Mouse (Mus musculus): ENCODE results near the gene Gm14597.
A peak's percentile ranks its signal among the peaks of the same experiment; 100 is the strongest.
"Not testable (repeated sequence)": the region's sequence is repeated elsewhere in the genome, so short reads cannot be mapped to it uniquely, and the experiment has no call there.

The Gm14597 gene

DNA sequence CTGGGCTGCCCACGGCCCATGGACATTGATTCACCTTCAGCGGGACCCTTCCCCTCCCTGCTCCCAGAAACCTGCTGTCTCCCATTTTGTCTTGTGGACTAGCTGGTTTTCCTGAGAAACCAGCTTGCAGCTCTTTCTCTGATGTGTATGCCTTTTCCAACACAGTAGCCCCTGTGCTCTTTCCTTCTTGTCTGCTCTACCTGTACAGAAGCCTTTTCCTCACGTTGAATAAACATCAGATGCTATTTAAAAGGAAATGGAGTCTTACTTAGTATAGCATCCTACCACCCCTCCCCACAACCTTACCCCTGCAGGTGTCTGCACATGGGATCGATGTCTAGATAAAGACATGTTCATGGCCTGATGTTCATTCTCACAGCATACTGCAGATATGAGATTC lies at the start of gene Gm14597:
Gene Gm14597 (minus strand): TSS at position 101 of the 400 bp plus-strand sequence.
- not testable (repeated sequence) for DNase-seq

DNA sequence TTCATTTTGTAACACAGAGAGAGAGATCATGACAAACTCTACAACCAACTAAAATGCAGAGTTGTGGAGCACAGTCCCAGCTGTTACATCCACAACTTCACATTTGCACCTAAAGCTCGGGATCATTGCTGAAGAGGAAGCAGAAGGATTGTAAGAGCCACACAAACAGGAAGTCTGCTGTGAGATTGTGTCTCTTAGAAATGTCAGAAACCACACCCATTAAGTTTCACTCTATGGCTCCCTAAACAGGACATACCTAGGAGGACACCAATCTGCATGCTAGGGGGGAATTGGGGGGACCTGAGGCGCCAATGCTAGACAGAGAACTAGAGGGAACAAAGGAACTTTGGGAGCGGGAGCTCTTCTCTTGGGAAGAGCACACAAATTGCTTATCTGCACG lies 44.1 kb upstream of the Gm14597 start:
- not testable (repeated sequence) for DNase-seq

DNA sequence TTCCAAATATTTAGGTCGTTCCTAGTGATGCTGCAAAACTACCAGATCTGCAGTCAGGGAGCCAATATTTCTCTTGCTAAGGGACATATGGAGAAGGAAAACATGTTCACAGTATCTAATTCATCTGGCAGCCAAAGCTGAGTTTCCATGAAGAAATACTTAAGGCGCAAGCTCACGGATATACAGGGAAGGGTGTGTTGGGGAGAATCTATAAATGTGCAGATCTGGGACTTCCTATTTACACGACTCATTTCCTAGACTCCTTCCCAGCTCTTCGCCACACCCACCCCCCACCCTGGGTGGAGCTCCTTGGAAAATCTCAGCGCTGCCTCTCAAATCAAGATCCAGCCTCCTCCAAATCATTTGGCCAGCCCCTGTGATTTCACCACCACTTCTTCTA lies 37.1 kb upstream of the Gm14597 start:
- DNase-seq: peak; percentile 31

DNA sequence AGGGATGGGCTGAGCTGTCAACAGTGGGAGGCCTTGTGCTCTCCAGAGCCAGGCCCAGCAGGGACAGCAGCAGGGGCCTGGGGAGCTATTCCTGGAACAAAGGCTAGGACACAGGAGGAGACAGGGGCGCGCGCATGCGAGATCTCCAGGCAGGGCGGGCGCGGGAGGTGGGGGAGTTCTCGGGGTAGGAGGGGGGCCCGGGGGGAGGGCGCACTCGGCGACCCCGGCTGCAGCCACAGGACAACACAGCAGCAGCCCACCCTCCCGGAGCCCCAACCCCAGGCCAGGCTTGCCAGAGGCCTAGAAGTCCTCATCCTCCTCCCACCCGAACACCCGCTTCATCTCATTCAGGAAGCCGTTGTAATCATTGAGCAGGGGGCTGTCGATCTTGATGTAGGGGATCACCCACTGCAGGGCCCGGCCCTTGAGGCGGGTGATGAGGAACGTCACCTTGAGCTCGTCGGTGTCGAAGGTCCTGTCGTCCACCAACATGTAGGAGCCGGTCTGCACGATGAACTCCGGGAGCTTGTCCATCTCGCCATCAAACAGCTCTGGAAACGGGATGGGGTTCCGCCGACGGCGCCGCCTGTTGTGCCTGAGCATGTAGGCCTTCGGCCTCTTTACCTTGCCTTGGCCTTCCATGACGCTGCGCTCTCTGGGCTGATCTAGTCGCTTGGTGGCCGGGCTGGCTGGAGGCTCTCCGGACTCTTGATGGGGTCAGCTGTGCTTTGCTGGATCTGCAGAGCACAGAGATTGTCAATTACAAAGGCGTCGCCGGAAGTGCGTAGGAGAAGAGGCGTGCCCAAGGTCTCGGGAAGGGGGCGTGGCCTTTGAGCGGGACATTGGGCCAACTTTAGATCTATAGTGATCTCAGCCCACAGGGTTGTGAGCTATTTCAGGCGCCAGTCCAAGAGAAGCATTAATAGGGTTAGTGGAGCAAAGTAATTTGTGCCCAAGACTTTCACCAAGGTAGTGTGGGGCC lies 34.5 kb upstream of the Gm14597 start, which contains the start of gene Rtl8a:
Gene Rtl8a (minus strand): TSS at position 703 of the 982 bp plus-strand sequence.
- peak; percentile 91 for DNase-seq

DNA sequence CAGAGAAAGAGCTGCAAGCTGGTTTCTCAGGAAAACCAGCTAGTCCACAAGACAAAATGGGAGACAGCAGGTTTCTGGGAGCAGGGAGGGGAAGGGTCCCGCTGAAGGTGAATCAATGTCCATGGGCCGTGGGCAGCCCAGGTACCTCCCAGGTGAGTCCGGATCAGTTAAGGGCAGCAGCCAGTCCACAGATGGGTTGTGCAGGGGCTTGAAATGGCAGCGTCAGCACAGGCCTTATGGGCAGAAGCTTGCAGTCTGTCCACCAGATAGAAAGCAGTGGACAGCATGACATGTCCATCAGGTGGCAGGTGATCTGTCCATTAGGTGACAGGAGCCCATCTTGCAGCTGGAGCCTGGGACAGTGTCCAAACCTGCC lies 33.8 kb upstream of the Gm14597 start:
- not testable (repeated sequence) for DNase-seq

DNA sequence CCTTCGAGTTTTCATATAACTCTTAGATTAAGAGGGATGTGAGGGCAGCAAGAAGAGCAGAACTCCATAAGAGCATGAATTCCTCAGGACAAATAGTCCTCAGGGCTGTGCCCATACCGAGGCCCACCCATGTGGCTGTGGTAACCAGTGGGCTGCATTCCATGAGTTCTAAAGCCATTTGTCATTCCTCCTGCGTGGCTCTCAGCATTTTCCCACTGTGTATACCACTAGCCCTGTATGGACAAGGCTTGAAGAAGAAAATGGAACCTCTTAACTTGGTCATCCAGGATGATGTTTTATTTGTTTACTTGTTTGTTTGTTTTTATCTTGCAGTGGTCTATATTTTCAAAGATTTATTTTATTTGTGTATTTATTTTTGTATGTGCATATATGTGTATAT lies 29.3 kb upstream of the Gm14597 start:
- not testable (repeated sequence) for DNase-seq

DNA sequence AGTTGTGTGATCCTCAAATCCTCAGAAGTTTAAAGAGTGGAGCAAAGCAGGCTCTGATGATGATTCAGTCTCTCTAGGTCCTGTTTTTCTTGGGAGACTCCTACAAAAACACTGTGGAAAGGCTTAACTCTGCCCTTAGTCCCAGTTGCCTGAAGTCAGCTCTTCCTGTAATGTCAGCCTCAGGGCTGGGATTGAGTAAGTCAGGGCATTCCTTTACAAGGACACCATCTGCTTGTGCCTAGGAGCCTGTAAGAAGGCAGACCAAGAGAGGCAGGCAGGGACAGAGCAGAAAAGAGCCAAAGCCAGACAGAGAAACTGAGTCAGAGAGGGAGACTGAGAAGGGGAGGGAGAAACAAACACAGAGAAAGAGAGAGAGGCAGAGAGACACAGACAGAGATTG lies 2.6 kb upstream of the Gm14597 start:
- not testable (repeated sequence) for DNase-seq

DNA sequence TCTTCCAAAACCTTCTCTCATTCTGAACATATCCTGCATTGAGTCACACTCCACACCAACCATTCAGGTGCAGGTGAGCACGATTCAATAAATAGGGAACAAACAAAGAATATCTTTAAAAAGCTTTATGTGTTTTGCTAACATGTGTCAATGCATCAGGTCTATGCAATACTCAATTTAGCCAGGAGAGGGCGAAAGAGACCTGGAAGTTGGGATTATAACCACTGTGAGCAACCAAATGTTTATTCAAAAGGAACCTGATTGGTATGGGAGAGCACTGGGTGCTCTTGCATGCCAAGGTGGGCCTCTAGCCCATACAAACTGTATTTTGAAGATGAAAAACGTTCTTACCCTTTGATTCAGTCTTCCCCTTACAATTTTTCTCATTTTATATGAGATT lies 1.8 kb upstream of the Gm14597 start:
- DNase-seq: peak; percentile 77

DNA sequence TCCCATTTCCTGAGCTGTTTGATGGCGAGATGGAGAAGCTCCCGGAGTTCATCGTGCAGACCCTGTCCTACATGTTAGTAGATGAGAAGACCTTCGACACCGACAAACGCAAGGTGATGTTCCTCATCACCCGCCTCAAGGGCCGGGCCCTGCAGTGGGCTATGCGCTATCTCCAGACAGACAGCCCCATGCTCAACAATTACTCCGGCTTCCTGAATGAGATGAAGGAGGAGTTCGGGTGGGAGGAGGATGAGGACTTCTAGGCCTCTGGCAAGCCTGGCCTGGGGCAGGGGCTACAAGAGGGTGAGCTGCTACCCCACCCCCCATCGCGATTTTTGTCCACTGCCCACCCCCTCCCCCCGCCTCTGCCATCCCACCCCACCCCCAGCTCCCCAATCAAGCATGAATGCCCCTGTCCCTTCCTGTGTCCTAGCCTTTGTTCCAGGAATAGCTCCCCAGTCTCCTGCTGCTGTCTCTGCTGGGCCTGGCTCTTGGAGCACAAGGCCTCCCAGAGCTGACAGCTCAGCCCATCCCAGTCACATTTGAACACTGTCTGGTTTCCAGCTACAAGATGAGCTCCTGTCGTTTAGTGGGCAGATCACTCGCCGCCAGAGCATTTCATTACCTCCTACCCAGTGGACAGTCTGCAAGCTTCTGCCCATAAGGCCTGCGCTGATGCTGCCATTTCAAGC lies 511 bp downstream of the Gm14597 start:
- DNase-seq: peak; percentile 6

DNA sequence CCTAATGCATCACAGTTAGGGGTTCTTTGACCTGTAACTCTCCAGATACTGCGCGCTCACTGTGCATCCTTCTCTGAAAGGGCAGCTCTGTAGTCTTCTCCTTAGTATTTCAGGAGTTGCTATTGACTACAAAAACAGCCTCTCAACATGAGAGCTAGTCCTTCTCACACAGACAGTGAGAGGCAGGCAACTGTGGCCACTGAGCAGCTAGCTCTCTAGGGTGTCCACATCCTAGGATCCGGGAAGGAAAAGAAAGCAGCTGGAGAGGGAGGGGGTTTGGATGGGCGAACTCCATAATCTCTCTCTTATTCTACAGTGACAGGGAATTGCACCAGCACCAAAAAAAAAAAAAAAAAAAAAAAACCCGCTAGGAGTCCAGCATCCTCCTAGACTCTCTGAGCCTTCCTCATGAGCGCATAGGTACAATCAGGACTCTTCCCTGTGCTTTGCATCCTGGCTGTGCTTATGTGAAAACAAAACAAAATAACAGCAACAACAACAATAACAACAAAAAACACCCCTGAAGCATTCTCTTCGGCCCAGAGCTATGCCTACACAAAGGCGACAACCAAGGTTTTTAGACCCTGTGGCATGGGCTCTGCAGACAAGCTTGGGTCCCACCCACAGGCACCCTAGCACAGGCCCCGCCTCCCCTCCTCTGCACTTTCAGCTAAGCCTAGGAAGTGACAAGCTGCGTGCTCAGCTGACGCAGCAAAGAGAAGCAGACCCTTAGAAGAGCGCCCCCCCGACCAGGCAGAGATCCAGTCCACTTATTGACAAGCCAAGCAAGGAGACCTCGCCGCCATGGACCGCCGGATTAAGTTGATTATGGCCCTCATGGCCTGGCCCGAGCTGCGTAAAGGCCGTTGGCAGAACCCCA lies 1.3 kb downstream of the Gm14597 start, which contains the start of gene Rtl8c:
Gene Rtl8c (plus strand): TSS at position 791 of the 880 bp plus-strand sequence.
- DNase-seq: peak; percentile 82

DNA sequence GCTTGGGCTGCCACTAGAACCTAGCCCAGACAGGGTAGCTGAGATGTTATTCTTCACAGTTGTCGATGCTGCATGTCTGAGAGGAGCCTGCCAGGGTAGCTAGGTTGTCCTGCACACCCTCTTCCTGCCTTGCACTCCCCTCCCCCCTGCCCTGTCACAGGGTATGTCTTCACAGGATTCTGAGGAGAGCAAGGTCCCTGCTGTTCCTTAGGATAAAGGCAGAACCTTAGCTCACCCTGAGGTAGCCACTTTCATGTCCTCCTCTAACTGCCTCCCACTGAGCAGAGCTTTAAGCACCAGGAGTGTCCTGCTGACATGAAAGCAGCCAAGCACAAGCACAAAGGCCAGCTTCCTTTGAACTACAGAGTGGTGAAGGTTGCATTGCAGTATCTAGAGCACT lies 2.6 kb downstream of the Gm14597 start:
- not testable (repeated sequence) for DNase-seq

DNA sequence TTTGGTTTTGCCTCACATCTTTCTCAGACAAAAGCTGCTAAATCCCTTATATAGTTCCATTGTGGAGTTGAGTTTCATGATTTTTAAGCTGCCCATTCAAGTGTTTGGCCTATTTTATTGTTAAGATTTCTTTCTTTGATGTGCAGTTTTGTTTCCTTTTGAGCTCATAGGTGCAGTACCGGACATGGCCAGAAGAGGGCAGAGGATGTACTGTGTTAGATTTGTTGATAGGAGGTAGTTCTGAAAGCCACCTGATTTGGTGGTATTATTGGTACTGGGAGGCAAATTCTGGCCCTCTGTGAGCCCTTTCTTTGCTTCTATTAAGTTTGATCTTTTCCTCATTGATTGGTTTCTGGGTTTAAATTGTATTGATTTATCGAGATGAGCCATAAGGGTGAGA lies 8.8 kb downstream of the Gm14597 start:
- peak; percentile 55 for DNase-seq

DNA sequence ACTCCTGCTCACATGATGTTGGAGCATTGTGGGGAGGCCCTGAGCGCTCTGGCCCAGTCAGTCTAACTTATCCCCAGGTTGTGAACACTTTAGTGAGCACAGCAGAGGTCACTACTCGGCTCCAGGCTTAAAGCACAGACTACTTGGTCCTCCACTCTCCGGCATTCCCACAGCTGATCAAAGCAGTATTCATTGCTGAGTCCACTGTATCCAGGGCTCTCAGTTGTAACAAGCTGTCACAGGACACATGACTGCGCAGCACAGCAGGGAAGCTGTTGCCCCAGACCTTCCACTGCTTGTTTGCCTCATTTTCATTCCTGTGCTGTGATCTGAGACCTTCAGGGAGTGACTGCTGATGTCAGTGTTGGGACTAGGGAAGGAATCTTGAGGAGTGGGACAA lies 25.4 kb downstream of the Gm14597 start:
- DNase-seq: not testable (repeated sequence)

DNA sequence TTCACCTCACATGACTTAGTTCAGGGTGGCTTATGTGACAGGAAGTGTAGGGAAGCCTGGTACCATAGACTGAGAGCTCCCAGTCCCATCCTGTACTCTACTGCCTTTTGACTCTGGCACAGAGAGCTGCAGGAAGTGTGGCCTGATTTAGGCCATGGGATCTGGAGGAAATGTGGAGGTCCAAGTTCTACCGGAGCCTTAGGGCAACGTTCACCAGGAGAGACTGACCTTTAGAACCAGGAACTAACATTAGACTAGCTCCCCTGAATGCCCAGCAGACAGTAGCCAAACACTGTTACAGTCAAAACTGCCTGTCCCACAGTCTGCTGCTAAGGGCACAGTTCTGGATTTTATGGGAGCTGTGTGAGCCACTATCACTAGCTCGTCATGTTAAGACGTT lies 27.4 kb downstream of the Gm14597 start:
- not testable (repeated sequence) for DNase-seq

DNA sequence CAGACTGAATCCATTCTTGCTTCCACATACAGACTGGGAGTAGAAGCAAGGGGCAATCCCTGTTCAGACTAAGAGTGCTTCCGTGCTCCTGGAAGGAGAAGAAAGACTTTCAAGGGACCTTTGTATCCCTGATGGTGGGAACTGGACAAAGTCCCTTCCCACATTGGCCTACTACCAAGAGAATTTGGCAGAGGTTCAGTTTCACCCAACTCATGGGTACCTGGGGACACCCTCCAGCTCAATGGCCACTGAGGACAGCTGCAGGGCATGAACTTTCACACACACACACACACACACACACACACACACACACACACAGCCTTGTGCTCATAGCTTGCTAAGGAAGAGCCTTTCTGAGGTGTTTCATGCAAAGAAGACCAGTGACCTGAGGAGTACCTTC lies 29.5 kb downstream of the Gm14597 start:
- DNase-seq: no peak

All from lung, postnatal 10 days (tissue).